Comparison of ENCODE assay signal across 11 mouse cellular contexts in genomic region chr6:55791852-55792496, GRCm38 (mm10). TPM values are rescaled to one million over a fixed set of nuclear protein-coding genes. Genes with fewer than 3 reads are reported as not detected.
A peak's percentile ranks its signal among the peaks of the same experiment; 100 is the strongest.
DNase-seq lines count a peak whose midpoint lies in the region; ATAC-seq and TF ChIP-seq lines count a peak whose summit lies in the region.
"Had no signal": no experiment of that assay in that cellular context is flagged by ENCODE, and none has a peak within 500 bp of the region (broad histone marks: within the 10 kb centered on the region; RNA-seq: fewer than 3 reads in every experiment).

No protein-coding gene starts in this region.

- ATAC-seq in heart, embryonic 13.5 days (ENCODE audit: extremely low read depth, insufficient number of reproducible peaks, low FRiP score, low TSS enrichment): no peak
- peak; percentile 72 for ATAC-seq in hindbrain, embryonic 14.5 days (ENCODE audit: low FRiP score)
- peak; percentile 76 for ATAC-seq in neural tube, embryonic 14.5 days (ENCODE audit: low read depth)

- no peaks in the 10 kb centered on the region for H3K36me3 ChIP-seq in heart, embryonic 13.5 days
- H3K36me3 ChIP-seq in hindbrain, embryonic 14.5 days (replicated peaks; ENCODE audit: control insufficient read depth, insufficient read depth): no peaks in the 10 kb centered on the region
- no peaks in the 10 kb centered on the region for H3K36me3 ChIP-seq in neural tube, embryonic 14.5 days (ENCODE audit: control insufficient read depth, insufficient read depth, low read length)
- H3K36me3 ChIP-seq: limb, embryonic 15.5 days had no signal

- no peak overlapping the region for H3K9ac ChIP-seq in heart, embryonic 13.5 days
- peak overlapping the region; percentile 2 for H3K9ac ChIP-seq in hindbrain, embryonic 14.5 days
- 0 out of 2 replicates have a peak overlapping the region, but pooled peaks have one; percentile 8 for H3K9ac ChIP-seq in neural tube, embryonic 14.5 days (replicated peaks; ENCODE audit: low read depth, low read length)
- H3K9ac ChIP-seq: limb, embryonic 15.5 days had no signal

- H3K9me3 ChIP-seq in heart, embryonic 13.5 days: no peaks in the 10 kb centered on the region
- H3K9me3 ChIP-seq in hindbrain, embryonic 14.5 days (ENCODE audit: control insufficient read depth, low read length): no peaks in the 10 kb centered on the region
- no peaks in the 10 kb centered on the region for H3K9me3 ChIP-seq in neural tube, embryonic 14.5 days (ENCODE audit: control insufficient read depth, low read length)
- H3K9me3 ChIP-seq: limb, embryonic 15.5 days had no signal

- H3K4me2 ChIP-seq in heart, embryonic 13.5 days: peak overlapping the region; percentile 57
- H3K4me2 ChIP-seq in hindbrain, embryonic 14.5 days (replicated peaks): no peak overlapping the region
- H3K4me2 ChIP-seq in neural tube, embryonic 14.5 days (ENCODE audit: low read depth, low read length): no peak overlapping the region
- H3K4me2 ChIP-seq: limb, embryonic 15.5 days had no signal

- no peak for TF ChIP-seq CTCF in cortical plate, adult 2 months (IDR thresholded peaks at IDR 0.05; ENCODE audit: extremely low read depth, insufficient read depth, low read length)

- 0 out of 2 replicates have a peak overlapping the region, but pooled peaks have one; percentile 2 for H3K27ac ChIP-seq in heart, embryonic 13.5 days (replicated peaks)
- peak overlapping the region; percentile 13 for H3K27ac ChIP-seq in cortical plate, adult 2 months (ENCODE audit: insufficient read depth, low read length)
- H3K27ac ChIP-seq in hindbrain, embryonic 14.5 days: peak overlapping the region; percentile 80
- peak overlapping the region; percentile 80 for H3K27ac ChIP-seq in neural tube, embryonic 14.5 days (ENCODE audit: low read depth, low read length)
- H3K27ac ChIP-seq: limb, embryonic 15.5 days had no signal

- no peaks in the 10 kb centered on the region for H3K27me3 ChIP-seq in heart, embryonic 13.5 days (replicated peaks)
- H3K27me3 ChIP-seq in hindbrain, embryonic 14.5 days (ENCODE audit: control insufficient read depth, insufficient read depth, low read length): no peaks in the 10 kb centered on the region
- no peaks in the 10 kb centered on the region for H3K27me3 ChIP-seq in neural tube, embryonic 14.5 days (ENCODE audit: control insufficient read depth, insufficient read depth, low read length)
- H3K27me3 ChIP-seq: limb, embryonic 15.5 days had no signal

- no peak for TF ChIP-seq POLR2A in cortical plate, adult 2 months (IDR thresholded peaks at IDR 0.05; ENCODE audit: extremely low read depth, insufficient read depth, low read length)

- peak overlapping the region; percentile 13; the same call in 1 of the 2 replicates for H3K4me3 ChIP-seq in heart, embryonic 13.5 days
- no peak overlapping the region for H3K4me3 ChIP-seq in cortical plate, adult 2 months (ENCODE audit: insufficient read depth, low read length)
- H3K4me3 ChIP-seq in hindbrain, embryonic 14.5 days (replicated peaks; ENCODE audit: low read length): no peak overlapping the region
- H3K4me3 ChIP-seq in neural tube, embryonic 14.5 days (ENCODE audit: low read depth, low read length): no peak overlapping the region
- H3K4me3 ChIP-seq: limb, embryonic 15.5 days had no signal

- no peak for DNase-seq in heart, postnatal 10 days
- peak; percentile 42 for DNase-seq in hindbrain, embryonic 14.5 days (ENCODE audit: low spot score)
- no peak for DNase-seq in cerebellum, adult 11-12 months
- DNase-seq in frontal cortex, postnatal 36 days (ENCODE audit: low spot score in 2 of 2): no peak
- no peak for DNase-seq in adrenal gland, postnatal 36 days
- DNase-seq: kidney, adult 8-10 months had no signal

- intact Hi-C loops in heart, postnatal 10 days (cut with DNase I): no loop called here

- peaks cover 16% of the 10 kb centered on the region for H3K4me1 ChIP-seq in heart, embryonic 13.5 days
- peaks cover 1% of the 10 kb centered on the region; the same call in 1 of the 2 replicates for H3K4me1 ChIP-seq in cortical plate, adult 2 months (ENCODE audit: control insufficient read depth, insufficient read depth, low read length)
- peaks cover 19% of the 10 kb centered on the region for H3K4me1 ChIP-seq in hindbrain, embryonic 14.5 days (replicated peaks; ENCODE audit: control insufficient read depth, insufficient read depth, low read length)
- H3K4me1 ChIP-seq in neural tube, embryonic 14.5 days (ENCODE audit: control insufficient read depth, insufficient read depth, low read length): peaks cover 11% of the 10 kb centered on the region

- 21% methylated on average over 6 of the region's 6 CpGs for WGBS in heart, embryonic 13.5 days
- 9% methylated on average over 6 of the region's 6 CpGs for WGBS in hindbrain, embryonic 14.5 days
- WGBS in neural tube, embryonic 14.5 days: 4% methylated on average over 6 of the region's 6 CpGs

RNA-seq across cellular contexts. Expression of gene Itprid1, which starts 44.7 kb away (rescaled TPM):
- not detected in 2 replicates for polyA plus RNA-seq in heart, embryonic 13.5 days (2015; fragmentation: Nextera tagmentation; extraction: Ambion mirVana)
- not detected for total RNA-seq in heart, postnatal 10 days (2021)
- polyA plus RNA-seq in cortical plate, adult 2 months (2012; rRNA removed): 1.0 and 1.1 TPM in 2 replicates
- not detected in 2 replicates for polyA plus RNA-seq in hindbrain, embryonic 14.5 days (2014; fragmentation: Nextera tagmentation; extraction: Ambion mirVana)
- 0.17 and 0.21 TPM in 2 replicates for polyA plus RNA-seq in neural tube, embryonic 14.5 days (2014; fragmentation: Nextera tagmentation; extraction: Ambion mirVana)
- under 1 TPM in 1 of 2 experiments, not detected in 1; 0.23 TPM for total RNA-seq in adrenal gland, postnatal 36 days (2021)
- total RNA-seq: neutrophil, adult 5-6 weeks had no signal

Comparison
In these comparisons a context has a peak if more than half of its experiments do, and no peak if none do; other contexts are left out.
1. H3K27ac ChIP-seq: peak in every context shown above with its lines; median percentile 80 in hindbrain, embryonic 14.5 days; 80 in neural tube, embryonic 14.5 days; 13 in cortical plate, adult 2 months; 2 in heart, embryonic 13.5 days.